Mouse (Mus musculus): ENCODE results near the gene Ehf.

GRCm38 (mm10) chr2:103336621-103337020 lies 33.5 kb upstream of the Ehf start:
- TF ChIP-seq CTCF (IDR thresholded peaks at IDR 0.05; ENCODE audit: borderline replicate concordance, insufficient read depth, low read length) = no peak
- no peak for TF ChIP-seq POLR2A (IDR thresholded peaks at IDR 0.05; ENCODE audit: low read depth, low read length)
